Mouse (Mus musculus): ENCODE results near the gene Gm6525. TPM values are rescaled to one million over a fixed set of nuclear protein-coding genes. Genes with fewer than 3 reads are reported as not detected.

Gm6525 gene
- polyA plus RNA-seq, 1 experiment from 2014 or later, result 1.7 TPM

DNA sequence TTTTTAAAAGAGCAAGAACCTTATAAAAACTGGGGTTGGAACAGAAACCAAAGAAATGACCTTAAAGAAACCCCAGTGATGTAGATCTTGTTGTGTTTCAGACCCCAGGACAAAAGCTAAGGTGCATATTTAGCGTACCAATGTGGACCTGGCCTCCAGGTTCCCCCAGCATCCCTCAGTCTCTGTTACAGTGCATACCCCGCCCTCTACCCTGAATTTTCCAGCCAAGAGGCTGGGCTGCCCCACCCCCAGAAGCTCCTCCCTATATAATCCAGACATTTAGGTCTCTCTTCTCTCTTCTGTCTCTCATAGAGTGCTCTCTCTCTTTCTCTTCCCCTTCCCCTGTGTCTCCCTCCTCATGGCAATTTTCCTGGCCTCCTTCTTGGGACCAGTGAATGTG, 6.4 kb downstream of the Gm6525 start:
- H3K4me1 ChIP-seq (ENCODE audit: control insufficient read depth, insufficient read depth, low read length), result no peaks in the 10 kb centered on the region
- 80% methylated on average over 2 of the region's 2 CpGs for WGBS
- no peak overlapping the region for H3K27ac ChIP-seq (ENCODE audit: low read length)
- no peaks in the 10 kb centered on the region for H3K9me3 ChIP-seq (ENCODE audit: control insufficient read depth, low read depth, low read length)
- H3K9ac ChIP-seq (replicated peaks; ENCODE audit: low read depth, low read length), result no peak overlapping the region
- H3K4me3 ChIP-seq (ENCODE audit: low read depth, low read length), result no peak overlapping the region
- no peak overlapping the region for H3K4me2 ChIP-seq (replicated peaks; ENCODE audit: low read depth, low read length)
- H3K36me3 ChIP-seq (ENCODE audit: control insufficient read depth, insufficient read depth, low read length), result no peaks in the 10 kb centered on the region
- H3K27me3 ChIP-seq (ENCODE audit: control insufficient read depth, insufficient read depth, low read length), result no peaks in the 10 kb centered on the region
- no peak for ATAC-seq (ENCODE audit: insufficient number of reproducible peaks, insufficient read depth, low FRiP score, low read depth)

DNA sequence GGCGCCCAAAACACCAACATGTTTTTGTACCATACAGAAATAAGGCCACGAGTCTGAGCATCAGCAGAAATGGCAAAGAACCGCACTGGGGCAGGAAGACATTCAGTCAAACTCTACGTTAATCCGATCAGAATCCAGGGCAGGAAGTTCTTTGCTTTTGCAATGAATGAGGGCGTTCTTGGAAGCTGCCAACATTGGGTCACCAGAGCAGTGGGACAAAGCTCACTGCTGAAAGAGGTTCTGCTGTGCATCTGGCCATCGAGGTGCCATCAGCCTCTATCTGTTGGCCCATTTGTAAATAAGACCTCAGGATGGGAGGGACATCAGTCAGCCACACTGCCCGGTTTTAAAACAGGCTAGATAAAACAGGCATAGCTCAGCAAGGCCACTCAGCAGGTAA, 7.2 kb downstream of the Gm6525 start:
- 56% methylated on average over 8 of the region's 8 CpGs for WGBS
- H3K9ac ChIP-seq (replicated peaks; ENCODE audit: low read depth, low read length), result no peak overlapping the region
- ATAC-seq (ENCODE audit: insufficient number of reproducible peaks, insufficient read depth, low FRiP score, low read depth), result no peak

DNA sequence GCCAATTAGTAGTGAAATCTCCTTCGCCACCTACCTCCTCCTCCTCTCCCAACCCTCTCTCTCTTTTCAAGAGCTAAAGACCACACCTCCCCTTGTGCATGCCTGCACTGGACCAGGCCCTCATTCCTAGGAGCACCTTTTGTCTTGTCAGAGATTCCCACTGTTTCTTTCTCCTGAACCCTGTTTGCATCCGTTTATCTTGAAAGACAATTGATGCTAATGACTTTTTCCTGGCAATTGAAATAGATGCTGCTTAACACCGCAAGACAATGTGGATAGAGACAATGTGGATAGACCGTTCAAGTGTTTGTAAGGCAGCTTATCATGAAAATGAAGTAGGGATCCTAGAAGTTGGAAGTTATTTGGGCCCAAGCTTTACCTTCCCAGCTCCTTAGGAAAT, 7.8 kb downstream of the Gm6525 start:
- no peaks in the 10 kb centered on the region for H3K27me3 ChIP-seq (ENCODE audit: control insufficient read depth, insufficient read depth, low read length)
- no peak overlapping the region for H3K27ac ChIP-seq (ENCODE audit: low read length)
- ATAC-seq (ENCODE audit: insufficient number of reproducible peaks, insufficient read depth, low FRiP score, low read depth), result no peak
- no peaks in the 10 kb centered on the region for H3K4me1 ChIP-seq (ENCODE audit: control insufficient read depth, insufficient read depth, low read length)
- no peaks in the 10 kb centered on the region for H3K9me3 ChIP-seq (ENCODE audit: control insufficient read depth, low read depth, low read length)
- no peak overlapping the region for H3K9ac ChIP-seq (replicated peaks; ENCODE audit: low read depth, low read length)
- no peak overlapping the region for H3K4me3 ChIP-seq (ENCODE audit: low read depth, low read length)
- no peaks in the 10 kb centered on the region for H3K36me3 ChIP-seq (ENCODE audit: control insufficient read depth, insufficient read depth, low read length)
- WGBS, result 54% methylated on average over 4 of the region's 4 CpGs
- H3K4me2 ChIP-seq (replicated peaks; ENCODE audit: low read depth, low read length), result no peak overlapping the region

More for the DNA sequence above, 7.2 kb downstream of the Gm6525 start:
- Histone ChIP-seq H3K36me3 (ENCODE audit: control insufficient read depth, insufficient read depth, low read length) (no peaks in the 10 kb centered on the region), H3K27ac (ENCODE audit: low read length) (no peak overlapping the region), H3K4me2 (replicated peaks; ENCODE audit: low read depth, low read length) (no peak overlapping the region), H3K9me3 (ENCODE audit: control insufficient read depth, low read depth, low read length) (no peaks in the 10 kb centered on the region), H3K4me1 (ENCODE audit: control insufficient read depth, insufficient read depth, low read length) (no peaks in the 10 kb centered on the region), H3K4me3 (ENCODE audit: low read depth, low read length) (no peak overlapping the region), H3K27me3 (ENCODE audit: control insufficient read depth, insufficient read depth, low read length) (no peaks in the 10 kb centered on the region)

DNA sequence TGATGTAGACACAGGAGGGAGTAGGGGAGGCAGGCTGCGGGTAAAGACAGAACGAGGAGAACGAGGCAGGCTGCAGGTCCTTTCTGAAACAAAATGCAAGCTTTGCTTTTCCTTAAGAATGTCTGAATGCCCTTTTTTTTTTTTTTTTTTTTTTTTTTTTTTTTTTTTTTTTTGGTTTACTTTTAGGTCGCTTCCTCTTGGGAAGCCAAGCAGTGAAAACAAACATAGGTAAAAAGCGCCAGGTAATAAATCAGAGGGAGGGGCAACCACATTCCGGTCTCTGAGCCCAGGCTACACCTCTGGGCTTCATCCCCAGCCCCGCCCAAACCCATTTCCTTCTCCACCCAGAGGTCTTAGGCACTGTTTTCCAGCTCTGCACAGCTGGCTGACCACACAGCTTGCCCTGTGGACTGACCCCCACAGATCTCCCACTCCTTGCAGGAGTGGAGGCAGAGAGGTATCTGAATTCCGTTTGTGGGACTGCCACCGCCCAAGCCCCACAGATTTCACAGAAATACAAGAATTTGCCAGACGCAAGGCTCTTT, 15.8 kb downstream of the Gm6525 start:
- H3K27ac ChIP-seq (ENCODE audit: low read length), result peak overlapping the region; percentile 1; the same call in 1 of the 2 replicates
- H3K9me3 ChIP-seq (ENCODE audit: control insufficient read depth, low read depth, low read length), result no peaks in the 10 kb centered on the region
- no peak for ATAC-seq (ENCODE audit: insufficient number of reproducible peaks, insufficient read depth, low FRiP score, low read depth)
- H3K27me3 ChIP-seq (ENCODE audit: control insufficient read depth, insufficient read depth, low read length), result no peaks in the 10 kb centered on the region; the same call in 1 of the 2 replicates
- H3K4me3 ChIP-seq (ENCODE audit: low read depth, low read length), result peak overlapping the region; percentile 25
- no peaks in the 10 kb centered on the region for H3K4me1 ChIP-seq (ENCODE audit: control insufficient read depth, insufficient read depth, low read length)
- H3K9ac ChIP-seq (replicated peaks; ENCODE audit: low read depth, low read length), result peak overlapping the region; percentile 18; the same call in 1 of the 2 replicates
- H3K36me3 ChIP-seq (ENCODE audit: control insufficient read depth, insufficient read depth, low read length), result no peaks in the 10 kb centered on the region
- WGBS, result 34% methylated on average over 10 of the region's 10 CpGs
- H3K4me2 ChIP-seq (replicated peaks; ENCODE audit: low read depth, low read length), result peak overlapping the region; percentile 49

DNA sequence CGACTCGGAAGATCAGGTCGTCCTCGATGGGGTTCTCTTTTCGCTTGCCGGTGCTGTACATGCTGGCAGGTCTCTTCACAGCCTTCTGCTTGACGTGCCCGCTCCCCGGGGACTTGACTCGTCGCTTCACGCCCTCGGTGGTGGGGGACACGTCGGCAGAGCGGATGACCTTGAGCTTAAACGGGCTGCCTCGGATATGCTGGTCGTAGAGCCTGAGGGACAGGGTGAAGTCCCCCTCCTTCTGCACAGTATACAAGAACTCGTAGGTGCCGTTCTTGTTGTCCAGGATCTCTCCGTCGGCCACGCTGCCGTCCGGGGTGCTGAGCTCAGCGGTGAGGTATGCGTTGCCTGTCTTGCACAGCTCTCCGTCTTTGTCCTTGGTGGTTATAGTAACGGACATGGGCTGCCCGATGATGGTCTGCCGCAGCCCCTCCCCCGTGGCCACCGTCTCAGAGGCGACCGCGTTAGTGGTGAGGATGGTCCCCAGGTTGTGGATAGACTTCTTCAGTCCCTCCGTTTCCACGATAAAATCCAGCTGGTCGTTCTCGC, 16.7 kb downstream of the Gm6525 start:
- peak overlapping the region; percentile 25 for H3K4me3 ChIP-seq (ENCODE audit: low read depth, low read length)
- H3K9me3 ChIP-seq (ENCODE audit: control insufficient read depth, low read depth, low read length), result no peaks in the 10 kb centered on the region
- H3K27ac ChIP-seq (ENCODE audit: low read length), result peak overlapping the region; percentile 55; the same call in 1 of the 2 replicates
- WGBS, result 3% methylated on average over 41 of the region's 41 CpGs
- no peaks in the 10 kb centered on the region for H3K4me1 ChIP-seq (ENCODE audit: control insufficient read depth, insufficient read depth, low read length)
- 0 out of 2 replicates have a peak overlapping the region, but pooled peaks have one; percentile 18 for H3K9ac ChIP-seq (replicated peaks; ENCODE audit: low read depth, low read length)
- H3K27me3 ChIP-seq (ENCODE audit: control insufficient read depth, insufficient read depth, low read length), result no peaks in the 10 kb centered on the region; the same call in 1 of the 2 replicates
- H3K4me2 ChIP-seq (replicated peaks; ENCODE audit: low read depth, low read length), result peak overlapping the region; percentile 49
- H3K36me3 ChIP-seq (ENCODE audit: control insufficient read depth, insufficient read depth, low read length), result no peaks in the 10 kb centered on the region
- ATAC-seq (ENCODE audit: insufficient number of reproducible peaks, insufficient read depth, low FRiP score, low read depth), result peak; percentile 59

DNA sequence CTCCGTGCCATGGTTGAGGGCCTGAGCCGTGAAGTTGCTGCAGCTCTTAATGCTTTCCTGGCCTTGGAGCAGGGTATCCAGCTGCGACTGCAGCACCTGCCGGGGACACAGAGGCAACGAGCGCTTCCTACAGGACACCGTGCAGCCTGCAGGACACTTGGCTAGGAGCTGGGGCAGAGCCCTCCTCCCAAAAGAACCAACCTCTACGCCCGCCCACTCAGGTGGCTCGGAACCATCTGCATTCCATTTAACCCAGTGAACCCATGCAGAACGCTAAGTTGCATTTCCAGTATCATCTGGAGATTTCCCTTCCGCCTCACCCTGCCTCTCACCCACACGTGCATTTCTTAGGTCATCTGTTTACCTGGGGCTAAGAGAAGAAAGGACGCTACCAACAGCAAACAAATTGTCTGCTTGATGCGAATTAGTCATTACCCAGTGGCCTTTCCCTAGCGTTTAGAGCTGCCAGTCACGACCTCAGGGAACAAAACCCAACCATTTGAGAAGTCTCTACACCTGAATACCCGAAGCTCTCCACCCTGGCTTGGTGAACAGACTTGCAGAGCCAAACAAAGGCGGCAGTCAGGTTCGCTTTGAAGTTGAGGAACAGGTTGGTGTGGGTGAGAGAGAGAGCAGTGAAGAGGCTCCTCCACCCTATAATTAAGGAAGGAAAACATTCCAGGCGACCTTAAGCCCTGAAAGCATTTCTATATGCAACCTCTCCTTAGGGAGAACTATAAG, 17.4 kb downstream of the Gm6525 start:
- Histone ChIP-seq H3K9ac (replicated peaks; ENCODE audit: low read depth, low read length) (no peak overlapping the region), H3K4me1 (ENCODE audit: control insufficient read depth, insufficient read depth, low read length) (no peaks in the 10 kb centered on the region), H3K4me3 (ENCODE audit: low read depth, low read length) (peak overlapping the region; percentile 25), H3K27me3 (ENCODE audit: control insufficient read depth, insufficient read depth, low read length) (no peaks in the 10 kb centered on the region; the same call in 1 of the 2 replicates), H3K4me2 (replicated peaks; ENCODE audit: low read depth, low read length) (peak overlapping the region; percentile 49), H3K27ac (ENCODE audit: low read length) (peak overlapping the region; percentile 55; the same call in 1 of the 2 replicates), H3K36me3 (ENCODE audit: control insufficient read depth, insufficient read depth, low read length) (no peaks in the 10 kb centered on the region), H3K9me3 (ENCODE audit: control insufficient read depth, low read depth, low read length) (no peaks in the 10 kb centered on the region)
- 48% methylated on average over 21 of the region's 21 CpGs for WGBS
- ATAC-seq (ENCODE audit: insufficient number of reproducible peaks, insufficient read depth, low FRiP score, low read depth), result peak; percentile 47; the same call in 1 of the 2 replicates

DNA sequence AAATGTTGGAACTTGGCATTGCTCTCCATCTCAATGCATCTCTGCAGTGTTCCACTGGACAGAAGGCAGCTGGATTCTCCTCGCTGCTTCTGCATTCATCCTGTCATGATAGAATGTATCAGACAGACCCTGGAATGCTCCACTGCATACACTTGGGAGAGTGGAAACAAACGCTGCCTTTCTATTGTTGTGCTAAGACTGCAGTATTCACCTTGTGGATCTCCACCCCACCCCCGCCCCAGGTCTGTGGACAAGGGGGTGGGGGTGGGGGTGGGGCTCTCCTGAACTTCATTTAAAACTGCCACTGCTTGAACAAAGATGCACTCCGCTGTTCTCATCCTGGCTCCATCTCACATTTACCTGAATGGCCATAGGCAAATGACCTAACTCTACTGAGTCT, 20.0 kb downstream of the Gm6525 start:
- H3K36me3 ChIP-seq (ENCODE audit: control insufficient read depth, insufficient read depth, low read length), result no peaks in the 10 kb centered on the region
- H3K27me3 ChIP-seq (ENCODE audit: control insufficient read depth, insufficient read depth, low read length), result no peaks in the 10 kb centered on the region; the same call in 1 of the 2 replicates
- no peak overlapping the region for H3K9ac ChIP-seq (replicated peaks; ENCODE audit: low read depth, low read length)
- H3K4me2 ChIP-seq (replicated peaks; ENCODE audit: low read depth, low read length), result no peak overlapping the region
- H3K27ac ChIP-seq (ENCODE audit: low read length), result no peak overlapping the region
- no peaks in the 10 kb centered on the region for H3K4me1 ChIP-seq (ENCODE audit: control insufficient read depth, insufficient read depth, low read length)
- no peak overlapping the region for H3K4me3 ChIP-seq (ENCODE audit: low read depth, low read length)
- no peak for ATAC-seq (ENCODE audit: insufficient number of reproducible peaks, insufficient read depth, low FRiP score, low read depth)
- WGBS, result 49% methylated on average over 4 of the region's 4 CpGs
- no peaks in the 10 kb centered on the region for H3K9me3 ChIP-seq (ENCODE audit: control insufficient read depth, low read depth, low read length)

DNA sequence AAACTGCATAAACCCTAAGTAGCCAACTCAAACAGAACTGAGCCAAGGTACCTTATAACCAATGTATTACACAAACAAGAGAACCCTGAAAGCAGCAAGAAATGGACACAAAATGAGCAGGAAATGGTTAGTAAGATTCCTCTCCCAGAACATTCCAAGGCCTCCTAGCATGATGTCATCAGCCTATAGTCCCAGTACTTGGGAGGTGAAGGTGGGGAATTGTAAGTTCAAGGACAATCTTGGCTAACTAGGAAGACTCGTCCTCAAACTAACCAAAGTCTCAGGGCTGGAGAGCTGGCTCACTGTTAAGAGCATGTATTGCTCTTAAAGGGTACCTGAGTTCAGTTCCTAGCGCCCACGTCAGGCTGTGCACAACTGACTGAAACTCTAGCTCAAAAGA, 24.3 kb downstream of the Gm6525 start:
- Histone ChIP-seq H3K4me1 (ENCODE audit: control insufficient read depth, insufficient read depth, low read length) (no peaks in the 10 kb centered on the region), H3K9ac (replicated peaks; ENCODE audit: low read depth, low read length) (no peak overlapping the region), H3K36me3 (ENCODE audit: control insufficient read depth, insufficient read depth, low read length) (no peaks in the 10 kb centered on the region), H3K27me3 (ENCODE audit: control insufficient read depth, insufficient read depth, low read length) (no peaks in the 10 kb centered on the region), H3K4me2 (replicated peaks; ENCODE audit: low read depth, low read length) (no peak overlapping the region), H3K4me3 (ENCODE audit: low read depth, low read length) (no peak overlapping the region), H3K27ac (ENCODE audit: low read length) (no peak overlapping the region), H3K9me3 (ENCODE audit: control insufficient read depth, low read depth, low read length) (no peaks in the 10 kb centered on the region)
- 92% methylated on average over 3 of the region's 3 CpGs for WGBS
- no peak for ATAC-seq (ENCODE audit: insufficient number of reproducible peaks, insufficient read depth, low FRiP score, low read depth)
